Mouse (Mus musculus) G1E (cell line): ENCODE measurements around the gene Tacc2.

Experiments used
- CTCF ChIP-seq: IDR thresholded peaks from 2 replicates; pipeline ENCODE4 v1.5.1; 2012; ENCODE audit warnings: low read depth, low read length, inconsistent platforms, mixed read lengths
- GATA1 ChIP-seq: IDR thresholded peaks from 2 replicates; pipeline ENCODE4 v1.6.1; 2012; ENCODE audit warnings: borderline replicate concordance, low read length, inconsistent platforms, mixed read lengths
- POLR2AphosphoS5 ChIP-seq: IDR thresholded peaks from 2 replicates; pipeline ENCODE4 v1.6.1; 2012; ENCODE audit warnings: low read depth, low read length, inconsistent platforms; ENCODE audit not compliant: insufficient replicate concordance
- TAL1 ChIP-seq: conservative IDR thresholded peaks from 2 replicates; pipeline ENCODE4 v1.6.1; 2012; ENCODE audit warnings: low read depth, low read length, inconsistent platforms, mixed read lengths

GRCm38 (mm10) chr7:130731792-130732191 is 154.6 kb downstream of the Tacc2 start:
- TF ChIP-seq CTCF (no peak), GATA1 (no peak), TAL1 (no peak), POLR2AphosphoS5 (no peak)
